Mouse (Mus musculus) cerebellum, adult 2 months (tissue): ENCODE data around the gene Tbc1d1.

ENCODE experiments used
- CTCF ChIP-seq: fragments of 200-500 bp; IDR thresholded peaks from 2 replicates; pipeline ENCODE4 v1.5.1; 2011; ENCODE audit warnings: low read depth, mild to moderate bottlenecking, control low read depth, low read length, moderate library complexity, borderline replicate concordance; ENCODE audit not compliant: insufficient read depth
- POLR2A ChIP-seq: fragments of 200-500 bp; IDR thresholded peaks from 2 replicates; pipeline ENCODE4 v1.6.1; 2011; ENCODE audit warnings: low read length, control low read depth, borderline replicate concordance; ENCODE audit not compliant: insufficient read depth

DNA sequence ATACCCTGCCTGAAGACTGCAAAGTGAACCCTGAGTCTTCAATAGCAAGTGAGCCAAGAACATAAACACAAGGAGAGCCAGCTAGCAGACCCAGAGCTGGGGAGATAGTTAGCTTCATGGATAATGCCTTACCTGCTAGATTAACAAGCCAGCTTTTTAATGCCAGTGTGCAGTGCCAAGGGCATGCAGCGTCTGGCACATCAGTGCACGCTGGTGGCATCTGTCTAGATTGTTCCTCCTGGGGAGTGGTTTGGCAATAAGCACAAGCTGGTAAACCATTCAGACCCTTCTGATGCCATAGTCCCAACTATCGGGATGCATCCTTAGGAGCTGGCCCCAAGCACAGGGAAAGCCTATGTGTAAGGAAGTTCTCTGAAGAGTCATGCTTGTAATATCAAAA, 185.6 kb downstream of the Tbc1d1 start:
- TF ChIP-seq CTCF: no peak
- no peak for TF ChIP-seq POLR2A
